Mouse (Mus musculus) left cerebral cortex, postnatal 36 days (tissue): Measurements from ENCODE around the gene Zdhhc5. TPM values are rescaled to one million over a fixed set of nuclear protein-coding genes. Genes with fewer than 3 reads are reported as not detected.
"Not testable (repeated sequence)": the region's sequence is repeated elsewhere in the genome, so short reads cannot be mapped to it uniquely, and the experiment has no call there.

Experiments
- DNase-seq, 2 experiments: peaks; one replicate each; pipeline ENCODE4 v3.0.0; 2021 to 2022; ENCODE audit warnings: low spot score in 2 of 2, mixed read lengths in 1 of 2
- intact Hi-C: fragments of 180-260 bp; cut with DNase I; formaldehyde crosslinking; loops from one replicate; pipeline ENCODE4 v1.15.1; 2025
- total RNA-seq, 2 experiments: library from RNA; stranded (reverse); gene quantifications; 2 replicates each; pipeline ENCODE4 v1.2.3; 2021

The Zdhhc5 gene
- total RNA-seq, 2 experiments from 2014 or later: 42.1 to 48.9 TPM

- intact Hi-C loops: loop anchor here (10.0 kb wide), 1 partner anchor 308 kb away; the partner anchor contains the start of gene Tnks1bp1
- peak in 1 of 2 experiments; percentile 13 for DNase-seq
Observed at GRCm38 (mm10) chr2:84736312-84737161, 21.6 kb upstream of the Zdhhc5 start.

GRCm38 (mm10) chr2:84735346-84735920 lies 20.5 kb upstream of the Zdhhc5 start:
- DNase-seq: no peak
- intact Hi-C loops: loop anchor here (10.0 kb wide), 1 partner anchor 309 kb away; the partner anchor contains the start of gene Tnks1bp1

- DNase-seq: no peak
- intact Hi-C loops: loop anchor here (10.0 kb wide), 1 partner anchor 310 kb away; the partner anchor contains the start of gene Tnks1bp1
Observed at GRCm38 (mm10) chr2:84734919-84735318, 19.9 kb upstream of the Zdhhc5 start.

- DNase-seq: peak; percentile 37 to 41
- intact Hi-C loops: loop anchor here (10.0 kb wide), 1 partner anchor 310 kb away; the partner anchor contains the start of gene Tnks1bp1
Observed at GRCm38 (mm10) chr2:84734351-84734864, 19.4 kb upstream of the Zdhhc5 start.

- intact Hi-C loops: loop anchor here (10.0 kb wide), 1 partner anchor 311 kb away; the partner anchor contains the start of gene Tnks1bp1
Observed at GRCm38 (mm10) chr2:84733579-84734300, 18.8 kb upstream of the Zdhhc5 start, which contains the start of gene Ypel4. TSS of gene Ypel4 (plus strand) at chr2:84734058.

GRCm38 (mm10) chr2:84732394-84732793 lies 17.4 kb upstream of the Zdhhc5 start:
- no peak for DNase-seq
- intact Hi-C loops: loop anchor here (10.0 kb wide), 1 partner anchor 312 kb away; the partner anchor contains the start of gene Tnks1bp1

More at GRCm38 (mm10) chr2:84733579-84734300, 18.8 kb upstream of the Zdhhc5 start, which contains the start of gene Ypel4:
- peak; percentile 72 to 79 for DNase-seq

- DNase-seq: no peak
- intact Hi-C loops: loop anchor here (10.0 kb wide), 1 partner anchor 314 kb away; the partner anchor contains the start of gene Tnks1bp1
Observed at GRCm38 (mm10) chr2:84731206-84731605, 16.2 kb upstream of the Zdhhc5 start.

GRCm38 (mm10) chr2:84728191-84728590 lies 13.2 kb upstream of the Zdhhc5 start:
- intact Hi-C loops, DNase-seq: not testable (repeated sequence)

GRCm38 (mm10) chr2:84727172-84727858 lies 12.3 kb upstream of the Zdhhc5 start, which contains the start of gene Clp1:
TSS of gene Clp1 (minus strand) at chr2:84727350.
- intact Hi-C loops: loop anchor here (1.0 kb wide), 1 partner anchor 12 kb away; the partner anchor contains the start of gene Zdhhc5
- DNase-seq: peak; percentile 96 to 97

- intact Hi-C loops: loop anchor here (1.0 kb wide), 1 partner anchor 11 kb away; the partner anchor contains the start of gene Zdhhc5
- no peak for DNase-seq
Observed at GRCm38 (mm10) chr2:84726716-84727115, 11.7 kb upstream of the Zdhhc5 start.

- no peak for DNase-seq
- intact Hi-C loops: no loop called here
Observed at GRCm38 (mm10) chr2:84725770-84726169, 10.8 kb upstream of the Zdhhc5 start.

GRCm38 (mm10) chr2:84723856-84724255 lies 8.9 kb upstream of the Zdhhc5 start:
- intact Hi-C loops: no loop called here

GRCm38 (mm10) chr2:84721182-84721581 lies 6.2 kb upstream of the Zdhhc5 start:
- intact Hi-C loops: no loop called here
- DNase-seq: no peak

More at GRCm38 (mm10) chr2:84723856-84724255, 8.9 kb upstream of the Zdhhc5 start:
- DNase-seq: no peak

- intact Hi-C loops: no loop called here
- no peak for DNase-seq
Observed at GRCm38 (mm10) chr2:84720718-84721117, 5.7 kb upstream of the Zdhhc5 start.

- intact Hi-C loops: loop anchor here (5.0 kb wide), 1 partner anchor 80 kb away; the partner anchor contains the start of gene Ube2l6
- DNase-seq: no peak
Observed at GRCm38 (mm10) chr2:84717357-84717756, 2.4 kb upstream of the Zdhhc5 start.

GRCm38 (mm10) chr2:84716423-84717355 lies 1.7 kb upstream of the Zdhhc5 start:
- no peak for DNase-seq
- intact Hi-C loops: loop anchor here (5.0 kb wide), 1 partner anchor 81 kb away; the partner anchor contains the start of gene Ube2l6
